Mouse (Mus musculus): ENCODE results near the gene Tmem176a. TPM values are rescaled to one million over a fixed set of nuclear protein-coding genes. Genes with fewer than 3 reads are reported as not detected.

Tmem176a gene
- total and polyA plus RNA-seq, 3 experiments, result 17.0 to 28.1 (median 22.0) TPM

DNA sequence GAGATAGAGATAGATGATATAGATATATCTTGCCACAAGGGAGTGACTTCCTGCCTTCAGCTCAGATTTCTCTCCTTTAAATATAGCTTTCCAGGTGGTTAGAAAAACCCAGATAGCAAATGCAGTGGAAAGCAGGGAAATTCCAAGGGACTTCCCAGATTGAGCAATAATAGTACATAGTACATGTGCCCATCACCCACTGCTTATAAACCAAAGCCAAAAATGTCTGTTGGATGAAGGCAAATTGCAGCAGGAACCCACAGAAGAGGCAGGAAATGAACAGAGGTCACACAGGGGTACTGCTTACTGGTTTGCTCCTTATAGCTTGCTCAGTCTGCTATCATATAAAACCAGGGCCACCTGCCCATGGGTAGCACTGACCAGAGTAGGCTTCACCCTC lies 11.1 kb upstream of the Tmem176a start:
- DNase-seq, result no peak
- TF ChIP-seq POLR2A (IDR thresholded peaks at IDR 0.05; ENCODE audit: insufficient read depth, low read depth, low read length), result no peak
- TF ChIP-seq CTCF (IDR thresholded peaks at IDR 0.05), result no peak
- no peak for TF ChIP-seq EP300 (IDR thresholded peaks at IDR 0.05; ENCODE audit: insufficient read depth, low read depth, low read length)
- intact Hi-C loops (cut with DNase I), result no loop called here
- H3K27me3 ChIP-seq (ENCODE audit: control insufficient read depth, insufficient read depth, low read length), result no peaks in the 10 kb centered on the region
- H3K4me3 ChIP-seq, result no peak overlapping the region
- no peaks in the 10 kb centered on the region for H3K36me3 ChIP-seq (ENCODE audit: control insufficient read depth, insufficient read depth, low read length)
- no peak overlapping the region for H3K9ac ChIP-seq (ENCODE audit: low read depth, low read length)
- H3K79me2 ChIP-seq (replicated peaks; ENCODE audit: control insufficient read depth, insufficient read depth, low read length), result no peaks in the 10 kb centered on the region
- H3K27ac ChIP-seq, result no peak overlapping the region
- H3K4me1 ChIP-seq (ENCODE audit: control insufficient read depth, insufficient read depth, low read length), result no peaks in the 10 kb centered on the region; the same call in 1 of the 2 replicates

DNA sequence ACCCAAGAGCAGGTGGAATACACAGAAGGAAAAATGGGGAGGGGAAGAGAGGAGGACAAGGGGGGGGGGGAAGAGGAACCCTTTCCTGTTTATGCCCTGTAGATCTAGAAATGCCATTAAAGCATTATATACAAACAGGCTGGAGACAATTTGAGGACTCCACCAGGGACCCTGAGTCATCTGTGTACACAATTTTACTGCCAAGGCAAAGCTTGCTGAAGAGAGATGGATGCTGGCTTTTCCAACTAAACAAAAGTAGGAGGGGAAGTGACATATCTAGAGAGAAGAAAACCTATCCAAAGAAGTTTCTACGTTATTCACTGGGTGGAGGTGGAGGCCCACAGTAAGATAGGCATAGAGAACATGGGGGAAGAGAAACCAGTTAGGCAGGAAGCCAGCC lies 10.5 kb upstream of the Tmem176a start:
- intact Hi-C loops (cut with DNase I), result no loop called here
- Histone ChIP-seq H3K36me3 (ENCODE audit: control insufficient read depth, insufficient read depth, low read length) (no peaks in the 10 kb centered on the region), H3K27me3 (ENCODE audit: control insufficient read depth, insufficient read depth, low read length) (no peaks in the 10 kb centered on the region), H3K9ac (ENCODE audit: low read depth, low read length) (no peak overlapping the region), H3K79me2 (replicated peaks; ENCODE audit: control insufficient read depth, insufficient read depth, low read length) (no peaks in the 10 kb centered on the region), H3K27ac (no peak overlapping the region), H3K4me3 (no peak overlapping the region), H3K4me1 (ENCODE audit: control insufficient read depth, insufficient read depth, low read length) (no peaks in the 10 kb centered on the region; the same call in 1 of the 2 replicates)
- DNase-seq, result no peak
- 28% methylated on average over 1 of the region's 1 CpGs for WGBS
- TF ChIP-seq CTCF (IDR thresholded peaks at IDR 0.05), result no peak
- no peak for TF ChIP-seq POLR2A (IDR thresholded peaks at IDR 0.05; ENCODE audit: insufficient read depth, low read depth, low read length)
- TF ChIP-seq EP300 (IDR thresholded peaks at IDR 0.05; ENCODE audit: insufficient read depth, low read depth, low read length), result no peak

DNA sequence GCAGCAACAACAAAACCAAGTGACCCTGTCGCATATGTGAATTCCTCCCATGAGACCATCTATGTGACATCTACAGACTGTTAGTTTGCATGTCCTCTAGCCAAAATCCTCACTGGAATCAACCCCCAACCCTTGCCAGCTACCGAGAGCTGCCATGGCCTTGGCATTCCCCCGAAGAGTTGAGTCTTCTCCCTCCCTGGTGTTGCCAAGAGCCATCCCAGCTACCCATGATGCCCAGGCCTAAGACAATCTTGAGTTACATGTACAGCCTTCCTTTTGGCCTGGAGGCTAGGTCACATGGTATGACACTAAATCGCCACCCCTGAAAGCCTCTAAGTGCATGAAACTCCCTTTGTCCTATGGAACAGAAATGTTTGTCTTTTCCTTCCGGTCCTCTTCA lies 9.6 kb upstream of the Tmem176a start:
- WGBS, result 83% methylated on average over 5 of the region's 5 CpGs
- no peak for TF ChIP-seq CTCF (IDR thresholded peaks at IDR 0.05)
- no peak for TF ChIP-seq EP300 (IDR thresholded peaks at IDR 0.05; ENCODE audit: insufficient read depth, low read depth, low read length)
- TF ChIP-seq POLR2A (IDR thresholded peaks at IDR 0.05; ENCODE audit: insufficient read depth, low read depth, low read length), result no peak
- H3K79me2 ChIP-seq (replicated peaks; ENCODE audit: control insufficient read depth, insufficient read depth, low read length), result no peaks in the 10 kb centered on the region
- H3K27ac ChIP-seq, result no peak overlapping the region
- no peaks in the 10 kb centered on the region; the same call in 1 of the 2 replicates for H3K4me1 ChIP-seq (ENCODE audit: control insufficient read depth, insufficient read depth, low read length)
- H3K9ac ChIP-seq (ENCODE audit: low read depth, low read length), result no peak overlapping the region
- H3K36me3 ChIP-seq (ENCODE audit: control insufficient read depth, insufficient read depth, low read length), result no peaks in the 10 kb centered on the region
- no peak overlapping the region for H3K4me3 ChIP-seq
- intact Hi-C loops (cut with DNase I), result no loop called here
- no peak for DNase-seq
- H3K27me3 ChIP-seq (ENCODE audit: control insufficient read depth, insufficient read depth, low read length), result no peaks in the 10 kb centered on the region

DNA sequence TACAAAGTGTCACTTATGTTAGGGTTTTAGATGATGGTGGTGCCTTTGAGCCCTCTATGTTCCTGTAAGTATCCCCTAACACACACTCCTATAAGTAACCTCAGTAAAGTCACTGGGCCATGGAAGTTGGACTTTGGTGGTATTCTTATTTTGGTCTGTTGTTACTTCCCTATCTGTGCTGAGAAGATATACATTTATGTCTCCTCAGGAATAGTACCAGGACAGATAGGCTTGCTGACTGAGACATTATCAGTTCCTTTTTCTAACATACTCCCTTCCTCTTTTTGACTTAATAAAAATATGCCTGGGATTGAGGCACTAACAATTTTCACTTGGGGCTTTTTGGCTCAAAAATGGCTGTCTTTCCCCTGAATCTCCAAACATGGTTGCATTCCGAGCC lies 8.3 kb upstream of the Tmem176a start:
- H3K9ac ChIP-seq (ENCODE audit: low read depth, low read length), result no peak overlapping the region
- H3K36me3 ChIP-seq (ENCODE audit: control insufficient read depth, insufficient read depth, low read length), result no peaks in the 10 kb centered on the region
- no peak for DNase-seq
- no peak overlapping the region for H3K4me3 ChIP-seq
- intact Hi-C loops (cut with DNase I), result no loop called here
- no peak overlapping the region for H3K27ac ChIP-seq
- 98% methylated on average over 1 of the region's 1 CpGs for WGBS
- no peaks in the 10 kb centered on the region for H3K27me3 ChIP-seq (ENCODE audit: control insufficient read depth, insufficient read depth, low read length)
- TF ChIP-seq POLR2A (IDR thresholded peaks at IDR 0.05; ENCODE audit: insufficient read depth, low read depth, low read length) (no peak), CTCF (IDR thresholded peaks at IDR 0.05) (no peak), EP300 (IDR thresholded peaks at IDR 0.05; ENCODE audit: insufficient read depth, low read depth, low read length) (no peak)
- no peaks in the 10 kb centered on the region; the same call in 1 of the 2 replicates for H3K4me1 ChIP-seq (ENCODE audit: control insufficient read depth, insufficient read depth, low read length)
- no peaks in the 10 kb centered on the region for H3K79me2 ChIP-seq (replicated peaks; ENCODE audit: control insufficient read depth, insufficient read depth, low read length)

DNA sequence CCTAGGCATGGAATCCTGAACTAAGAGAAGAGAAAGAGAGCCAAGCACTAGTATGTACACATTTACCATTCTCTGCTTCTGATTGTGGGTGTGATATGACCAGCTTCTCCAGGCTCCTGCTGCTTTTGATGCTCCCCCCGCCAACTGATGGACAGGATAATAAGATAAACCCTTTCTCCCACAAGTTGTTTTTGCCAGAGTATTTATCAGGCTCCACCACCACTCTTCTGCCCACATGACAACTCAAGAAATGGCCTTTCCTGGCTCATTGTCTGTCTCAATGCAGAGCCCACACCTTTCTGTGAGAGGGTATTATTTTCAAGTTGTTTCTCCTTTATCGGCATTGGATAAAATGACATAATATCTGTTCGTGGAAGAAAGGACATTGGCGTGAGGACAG lies 7.2 kb upstream of the Tmem176a start:
- intact Hi-C loops (cut with DNase I), result no loop called here
- H3K36me3 ChIP-seq (ENCODE audit: control insufficient read depth, insufficient read depth, low read length), result no peaks in the 10 kb centered on the region

DNA sequence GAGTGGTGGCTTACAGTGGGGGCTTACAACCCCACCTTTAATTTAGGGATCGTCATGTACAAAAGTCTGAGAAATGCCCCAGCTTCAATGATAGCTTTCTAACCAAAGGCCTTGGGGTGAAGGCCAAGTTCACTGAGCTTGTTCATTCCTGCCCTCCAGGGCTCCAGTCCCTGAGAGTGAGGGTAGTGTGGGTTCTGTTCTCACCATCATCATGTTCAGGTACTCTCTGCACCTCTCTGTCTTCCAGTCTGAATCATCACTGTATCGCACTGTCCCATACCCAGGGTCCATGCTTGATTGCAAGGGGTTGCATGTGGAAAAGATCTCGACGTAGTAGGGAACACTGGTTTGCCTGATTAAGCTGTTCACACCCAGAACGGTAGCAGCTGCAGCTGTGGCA lies 5.5 kb upstream of the Tmem176a start:
- H3K36me3 ChIP-seq (ENCODE audit: control insufficient read depth, insufficient read depth, low read length), result no peaks in the 10 kb centered on the region
- no peaks in the 10 kb centered on the region for H3K27me3 ChIP-seq (ENCODE audit: control insufficient read depth, insufficient read depth, low read length)

More for the DNA sequence above, 7.2 kb upstream of the Tmem176a start:
- no peak overlapping the region for H3K4me3 ChIP-seq
- 93% methylated on average over 4 of the region's 4 CpGs for WGBS
- TF ChIP-seq CTCF (IDR thresholded peaks at IDR 0.05) (no peak), POLR2A (IDR thresholded peaks at IDR 0.05; ENCODE audit: insufficient read depth, low read depth, low read length) (no peak), EP300 (IDR thresholded peaks at IDR 0.05; ENCODE audit: insufficient read depth, low read depth, low read length) (no peak)
- H3K9ac ChIP-seq (ENCODE audit: low read depth, low read length), result no peak overlapping the region
- H3K4me1 ChIP-seq (ENCODE audit: control insufficient read depth, insufficient read depth, low read length), result no peaks in the 10 kb centered on the region; the same call in 1 of the 2 replicates
- H3K27ac ChIP-seq, result no peak overlapping the region
- H3K79me2 ChIP-seq (replicated peaks; ENCODE audit: control insufficient read depth, insufficient read depth, low read length), result no peaks in the 10 kb centered on the region
- no peak for DNase-seq
- no peaks in the 10 kb centered on the region for H3K27me3 ChIP-seq (ENCODE audit: control insufficient read depth, insufficient read depth, low read length)

More for the DNA sequence above, 5.5 kb upstream of the Tmem176a start:
- H3K27ac ChIP-seq, result no peak overlapping the region
- 84% methylated on average over 5 of the region's 5 CpGs for WGBS
- DNase-seq, result no peak
- H3K4me1 ChIP-seq (ENCODE audit: control insufficient read depth, insufficient read depth, low read length), result no peaks in the 10 kb centered on the region; the same call in 1 of the 2 replicates
- no peak for TF ChIP-seq CTCF (IDR thresholded peaks at IDR 0.05)
- TF ChIP-seq EP300 (IDR thresholded peaks at IDR 0.05; ENCODE audit: insufficient read depth, low read depth, low read length), result no peak
- no peak for TF ChIP-seq POLR2A (IDR thresholded peaks at IDR 0.05; ENCODE audit: insufficient read depth, low read depth, low read length)
- intact Hi-C loops (cut with DNase I), result no loop called here
- no peak overlapping the region for H3K4me3 ChIP-seq
- no peak overlapping the region for H3K9ac ChIP-seq (ENCODE audit: low read depth, low read length)
- no peaks in the 10 kb centered on the region for H3K79me2 ChIP-seq (replicated peaks; ENCODE audit: control insufficient read depth, insufficient read depth, low read length)
